Mouse (Mus musculus) gastrocnemius, postnatal 25 days (tissue): ENCODE measurements around the gene Abcc4. TPM values are rescaled to one million over a fixed set of nuclear protein-coding genes. Genes with fewer than 3 reads are reported as not detected.

Source experiments
- DNase-seq: peaks from one replicate; pipeline ENCODE4 v3.0.0; 2022
- long read RNA-seq, 2 experiments: library from polyadenylated mRNA; stranded (forward); transcript quantifications; one replicate each; pipeline ENCODE4 v2.0.0; 2021
- total RNA-seq, 2 experiments: library from RNA; stranded (reverse); gene quantifications; 1 replicate in 1 of 2; 2 replicates in 1 of 2; pipeline ENCODE4 v1.2.3; 2021

Gene Abcc4
- 10 to 100 TPM in 1 of 2 experiments, 1 to 10 TPM in 1; 9.0 to 10.7 TPM for total RNA-seq
- long read RNA-seq, experiment 1, partial matches to known transcripts, result 2 of 3 reads
- long read RNA-seq, experiment 1, other reads (novel, unspliced or antisense), result 1 of 3 reads
- long read RNA-seq, experiment 2, partial matches to known transcripts, result 2 of 4 reads
- long read RNA-seq, experiment 2, other reads (novel, unspliced or antisense), result 2 of 4 reads

DNA sequence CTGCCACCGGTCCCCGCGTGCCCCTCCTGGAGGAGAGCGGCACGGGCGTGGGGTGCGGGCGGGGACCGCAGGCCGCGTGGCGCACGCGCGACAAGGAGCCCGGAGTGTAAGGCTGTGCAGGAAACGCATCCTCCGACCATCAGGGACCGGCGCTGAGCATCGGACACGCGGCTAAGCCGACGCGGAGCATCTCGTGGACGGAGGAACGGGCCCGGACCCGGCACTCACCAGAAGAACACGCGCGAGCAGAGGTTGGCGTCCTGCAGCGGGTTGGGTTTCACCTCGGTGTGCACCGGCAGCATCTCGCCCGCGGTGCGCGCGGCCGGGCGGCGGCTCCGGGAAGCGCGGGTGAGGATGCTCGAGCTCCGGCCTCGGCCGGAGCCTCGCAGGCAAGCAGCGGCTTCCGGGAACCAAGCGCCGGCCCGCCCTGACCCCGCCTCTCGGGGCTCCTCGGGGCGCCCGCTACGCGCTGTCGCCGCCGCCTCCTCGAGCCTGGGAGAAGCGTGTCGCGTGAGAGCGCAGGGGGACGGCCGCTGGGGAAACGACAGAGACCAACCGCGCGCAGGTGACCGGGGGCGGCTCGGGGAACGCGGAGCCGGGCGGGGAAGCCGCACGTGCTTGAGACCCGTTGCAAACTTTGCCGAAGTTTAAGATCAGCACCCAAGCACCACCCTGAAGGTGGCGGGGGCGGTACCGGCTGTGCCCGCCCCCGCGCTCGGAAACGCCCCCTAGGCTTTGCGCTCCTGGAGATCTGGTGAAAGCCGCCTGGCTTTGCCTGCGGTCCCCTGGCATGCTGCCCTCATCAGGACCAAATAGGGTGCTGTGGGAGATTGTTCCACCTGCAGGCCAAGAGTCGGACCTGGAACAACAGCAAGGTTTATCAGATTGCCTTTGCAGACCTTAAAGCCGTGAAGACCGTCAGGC, at the start of gene Abcc4:
Gene Abcc4 (minus strand): TSS at position 412 of the 924 bp plus-strand sequence.
- peak; percentile 85 for DNase-seq

DNA sequence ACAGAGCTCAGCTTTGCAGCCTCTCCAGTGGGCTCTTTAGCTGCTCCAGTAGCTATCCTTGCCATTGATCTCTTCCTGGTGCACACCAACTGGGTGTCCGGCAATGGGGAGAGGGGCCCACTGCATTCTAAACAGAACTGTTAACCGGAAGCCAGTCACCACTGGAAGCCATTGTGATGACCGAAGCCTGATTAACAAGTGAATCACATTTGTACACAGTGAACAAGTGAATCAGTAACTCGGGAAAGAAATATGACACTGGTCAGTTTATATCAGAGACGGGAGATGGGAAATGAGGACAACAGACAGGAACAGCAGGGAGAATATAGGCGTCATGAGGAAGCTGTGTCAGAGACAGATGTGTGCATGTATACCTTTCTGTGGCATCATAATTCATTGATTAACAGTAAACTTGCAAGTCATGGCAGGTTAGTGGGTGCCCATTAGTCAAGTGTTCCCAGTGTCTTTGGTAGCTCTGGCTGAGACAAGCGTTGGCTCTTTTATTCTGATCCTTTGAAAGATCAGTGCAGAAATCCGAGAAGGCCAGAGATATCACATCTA, 45.3 kb upstream of the Abcc4 start:
- DNase-seq, result no peak

DNA sequence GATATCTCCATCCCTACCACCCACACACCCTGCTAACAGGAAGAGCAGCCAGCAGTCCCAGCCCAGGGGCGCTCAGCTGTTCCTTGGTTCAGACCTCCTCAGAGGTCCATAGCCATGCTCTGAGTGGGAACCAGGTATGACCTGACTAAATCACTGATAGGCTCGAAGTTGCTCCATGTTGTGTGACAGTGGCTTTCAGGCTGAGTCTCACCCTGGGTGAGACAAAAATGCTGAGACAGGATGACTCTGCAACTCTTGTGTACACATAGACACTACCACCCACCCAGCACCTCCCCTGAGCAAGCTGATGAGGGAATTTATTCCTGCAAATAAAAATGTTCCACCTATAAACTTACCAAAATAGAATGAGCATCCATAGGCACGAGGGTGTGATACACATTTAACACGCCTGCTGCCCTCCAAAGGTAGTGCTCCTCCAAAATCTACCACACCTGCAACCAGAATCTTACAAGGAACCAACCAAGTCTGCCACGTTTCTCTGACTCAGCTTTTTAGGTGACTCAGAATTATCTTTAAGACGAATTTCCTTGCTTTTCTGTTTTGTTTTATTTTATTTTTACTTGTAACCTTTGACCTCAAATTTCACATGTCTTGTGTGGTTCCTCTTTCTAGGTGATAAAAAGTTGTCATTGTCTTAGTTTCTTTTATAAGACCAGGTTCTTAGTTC, 44.6 kb upstream of the Abcc4 start:
- no peak for DNase-seq

DNA sequence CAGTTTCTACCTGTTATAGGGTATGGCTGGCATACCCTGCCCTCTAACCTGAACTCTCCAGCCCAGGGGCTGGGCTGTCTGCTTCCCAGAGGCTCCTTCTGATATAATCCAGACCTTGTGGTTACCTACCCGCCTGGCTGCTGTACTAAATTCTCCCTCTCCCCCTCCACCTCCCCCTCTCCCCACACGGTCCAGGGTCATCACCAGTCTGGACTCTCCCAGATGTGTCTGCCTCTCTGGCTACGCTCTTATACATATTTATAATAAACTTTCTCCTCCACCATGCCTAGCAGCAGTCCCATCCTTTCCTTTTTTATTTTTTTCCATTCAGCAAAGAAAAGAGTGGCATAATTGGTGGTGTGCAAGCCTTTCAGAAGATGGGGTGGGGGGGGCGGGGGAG, 43.7 kb upstream of the Abcc4 start:
- no peak for DNase-seq

DNA sequence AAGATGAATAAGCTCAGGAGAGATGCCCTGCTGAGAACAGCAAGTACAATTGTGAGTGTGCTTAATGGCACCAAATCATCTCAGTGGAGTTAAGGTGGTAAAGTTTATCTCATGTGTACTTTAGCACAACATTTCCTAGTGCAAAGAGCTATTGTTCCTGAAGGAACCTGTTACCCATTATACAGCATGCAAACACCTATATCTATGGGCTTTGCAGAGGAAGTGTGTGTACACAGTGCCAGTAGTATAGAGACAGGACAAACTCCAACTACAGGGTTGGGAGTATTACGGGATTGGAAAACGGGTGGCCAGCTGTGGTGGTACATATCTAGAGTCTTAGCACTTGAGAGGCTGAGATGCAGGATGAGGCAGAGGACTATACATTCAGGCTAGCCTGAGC, 43.0 kb upstream of the Abcc4 start:
- no peak for DNase-seq

DNA sequence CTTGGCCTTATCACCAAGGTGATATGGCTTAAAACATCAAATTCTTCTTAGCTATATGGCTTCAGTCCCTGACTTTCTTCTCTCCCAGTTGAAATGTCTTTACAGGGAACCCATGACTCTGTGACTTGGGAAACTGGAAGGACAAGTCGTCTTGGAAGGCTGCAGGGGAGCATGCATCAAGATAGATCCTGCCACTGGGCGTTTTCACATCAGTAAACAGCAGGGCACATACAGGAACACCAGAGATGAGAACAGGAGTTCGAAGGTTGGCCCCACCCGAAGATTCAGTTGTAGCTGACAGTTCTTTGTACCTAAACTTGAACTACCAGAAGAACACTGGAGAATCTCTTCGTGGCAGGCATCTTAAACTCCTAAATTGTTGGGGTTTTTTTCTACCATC, 36.8 kb upstream of the Abcc4 start:
- no peak for DNase-seq

DNA sequence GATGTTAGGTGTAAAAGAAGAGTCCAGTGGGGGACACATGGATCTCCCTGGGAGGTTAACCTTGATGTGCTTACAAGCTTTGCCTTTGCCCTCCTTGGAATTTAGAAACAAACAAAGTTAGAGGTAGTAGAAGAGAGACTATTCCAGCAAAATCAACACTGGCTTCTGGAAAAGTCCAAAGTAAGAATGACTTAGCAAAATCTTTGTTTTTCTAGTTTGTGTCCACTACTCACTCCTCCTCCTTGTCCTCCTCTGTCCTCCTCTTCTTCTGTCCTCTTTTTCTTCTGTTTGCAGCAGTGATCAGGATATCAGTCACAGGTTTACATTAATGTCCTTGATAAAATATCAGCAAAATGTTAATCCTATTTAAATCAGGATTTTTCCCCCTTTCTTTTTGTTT, 35.8 kb upstream of the Abcc4 start:
- DNase-seq, result no peak

DNA sequence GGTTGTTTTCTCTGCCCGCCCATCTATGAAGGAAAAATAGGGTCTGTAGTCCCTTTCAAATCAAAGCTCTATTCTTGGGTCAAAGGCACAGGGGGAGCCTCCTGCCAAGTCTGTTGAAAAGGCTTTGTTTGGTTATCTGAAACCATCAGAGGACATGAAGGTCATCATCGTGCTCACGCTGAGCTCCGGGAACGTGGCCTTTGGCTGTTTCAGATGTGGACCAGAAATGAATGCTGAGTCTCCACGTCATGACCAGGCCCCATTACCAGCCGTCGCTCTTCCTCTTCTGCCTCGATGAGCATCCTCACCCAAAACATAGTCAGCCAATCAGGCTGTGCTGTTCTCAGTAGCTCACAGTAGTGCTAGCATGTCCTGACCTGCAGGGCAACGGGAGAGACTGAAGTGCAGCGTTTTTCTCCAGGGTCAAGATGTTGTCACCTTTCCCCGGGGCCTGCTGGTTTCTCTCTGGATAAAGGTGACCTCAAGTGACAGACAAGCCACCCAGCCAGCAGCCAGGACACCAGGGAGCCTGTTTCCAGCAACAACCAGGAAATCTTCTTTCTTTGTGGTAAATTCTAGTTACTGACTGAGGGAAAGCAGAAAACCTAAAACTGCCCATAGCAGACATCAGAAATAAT, 31.4 kb upstream of the Abcc4 start:
- no peak for DNase-seq

DNA sequence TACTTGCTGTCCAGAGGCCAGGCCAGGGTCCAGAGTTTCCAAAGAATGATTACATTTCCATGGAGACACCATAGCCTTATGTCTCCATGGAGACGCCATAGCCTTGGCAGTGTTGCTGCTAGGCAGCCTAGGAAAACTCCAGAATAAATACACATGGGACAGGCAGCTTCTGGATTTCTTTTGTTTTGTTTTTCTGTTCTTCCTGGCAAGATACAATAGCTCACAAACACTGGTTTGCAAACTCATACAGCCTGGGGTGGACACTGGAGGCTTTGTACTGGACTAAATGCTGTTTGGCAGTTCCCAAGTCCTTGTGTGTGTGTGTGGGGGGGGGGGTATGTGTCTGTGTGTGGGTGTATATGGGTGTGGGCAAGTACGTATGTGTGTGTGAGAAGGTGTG, 29.1 kb upstream of the Abcc4 start:
- DNase-seq, result no peak

DNA sequence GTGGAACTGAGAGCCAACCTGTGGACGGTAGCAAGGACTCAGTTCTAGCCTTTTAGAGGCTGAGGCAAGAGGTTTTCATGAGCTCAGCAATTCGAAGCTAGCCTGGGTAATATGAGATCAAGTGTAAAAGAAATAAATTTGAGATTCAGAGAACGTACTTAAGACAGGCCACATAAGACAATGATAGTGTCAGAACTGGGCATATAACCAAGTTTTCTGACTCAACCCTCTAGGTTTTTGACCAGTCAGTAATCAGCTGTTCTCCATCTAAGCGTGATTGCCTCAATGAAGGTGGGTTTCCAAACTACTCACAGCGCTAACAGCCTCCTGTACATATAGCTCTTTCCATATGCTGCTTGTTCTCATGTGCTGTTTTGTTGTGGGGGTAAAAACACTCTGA, 27.1 kb upstream of the Abcc4 start:
- DNase-seq, result no peak

DNA sequence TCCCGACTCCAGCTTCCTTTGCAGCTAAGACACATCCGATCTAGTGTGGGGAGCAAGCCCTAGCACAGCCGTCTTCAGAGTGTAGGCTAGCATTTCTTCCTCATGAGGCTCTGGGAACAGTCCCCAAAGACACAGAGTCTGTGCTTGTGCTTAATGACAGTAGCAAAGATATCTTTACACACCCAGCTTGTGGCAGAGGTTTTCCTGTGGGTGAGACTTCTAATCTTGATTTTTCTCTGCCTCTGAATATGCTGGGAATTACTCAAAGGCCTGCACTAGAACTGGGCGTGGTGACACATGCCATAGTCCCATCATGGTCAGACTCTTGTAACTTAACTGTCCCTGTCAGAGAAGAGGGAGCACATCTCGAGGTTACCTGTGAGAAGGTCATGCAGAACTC, 24.6 kb upstream of the Abcc4 start:
- DNase-seq, result no peak

DNA sequence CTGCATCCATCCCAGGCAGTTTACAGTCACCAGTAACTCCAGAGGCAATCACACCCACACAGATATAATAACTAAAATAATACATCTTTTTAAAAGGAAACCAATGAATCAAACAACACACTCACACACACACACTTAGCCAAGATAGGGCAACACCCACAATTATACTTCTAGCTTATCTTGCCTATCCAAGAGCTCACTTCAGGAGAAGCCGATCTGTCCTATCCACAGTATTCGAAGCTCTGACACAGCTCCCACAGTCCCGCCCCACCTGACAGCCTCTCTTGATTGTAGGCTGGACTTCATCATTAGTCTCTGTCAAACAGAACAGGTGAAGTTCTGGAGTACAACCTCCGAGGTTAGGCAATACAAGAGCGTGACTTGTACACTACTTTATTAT, 19.4 kb upstream of the Abcc4 start:
- DNase-seq, result no peak

DNA sequence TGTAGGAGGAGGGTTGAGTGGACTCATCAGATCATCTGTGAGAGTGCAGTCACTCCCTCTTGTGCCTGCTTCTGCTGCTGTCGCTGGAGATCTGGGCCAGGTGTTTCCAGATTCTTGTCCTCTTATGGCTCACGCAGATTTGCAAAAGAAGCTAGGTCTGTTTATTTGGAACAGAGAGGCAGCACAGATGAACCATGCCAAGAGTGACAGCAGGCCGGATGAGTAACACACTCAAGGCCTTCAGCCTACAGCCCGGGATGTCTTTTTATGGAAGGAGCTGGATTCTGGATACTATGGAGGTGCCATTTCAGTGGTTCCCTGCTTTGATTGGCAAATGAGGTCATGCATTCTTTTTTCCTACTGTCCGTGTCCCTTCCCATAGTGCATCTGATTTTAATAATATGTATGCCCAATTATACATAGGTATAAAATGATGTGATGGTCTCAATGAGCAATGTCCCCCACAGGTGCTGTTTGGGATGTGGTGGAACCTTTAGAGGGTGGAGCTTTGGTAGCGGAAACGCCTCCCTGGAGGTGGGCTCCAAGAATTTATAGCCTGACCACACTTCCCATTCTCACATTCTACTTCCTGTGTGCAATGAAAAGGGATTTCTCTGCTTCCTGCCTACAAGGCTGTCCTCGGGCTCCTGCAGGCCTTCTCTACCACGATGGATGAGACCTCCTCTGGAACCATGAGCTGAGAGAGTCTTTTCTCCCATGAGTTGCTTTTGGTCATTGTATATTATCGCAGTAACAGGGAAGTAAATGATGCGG, 18.1 kb upstream of the Abcc4 start:
- no peak for DNase-seq

DNA sequence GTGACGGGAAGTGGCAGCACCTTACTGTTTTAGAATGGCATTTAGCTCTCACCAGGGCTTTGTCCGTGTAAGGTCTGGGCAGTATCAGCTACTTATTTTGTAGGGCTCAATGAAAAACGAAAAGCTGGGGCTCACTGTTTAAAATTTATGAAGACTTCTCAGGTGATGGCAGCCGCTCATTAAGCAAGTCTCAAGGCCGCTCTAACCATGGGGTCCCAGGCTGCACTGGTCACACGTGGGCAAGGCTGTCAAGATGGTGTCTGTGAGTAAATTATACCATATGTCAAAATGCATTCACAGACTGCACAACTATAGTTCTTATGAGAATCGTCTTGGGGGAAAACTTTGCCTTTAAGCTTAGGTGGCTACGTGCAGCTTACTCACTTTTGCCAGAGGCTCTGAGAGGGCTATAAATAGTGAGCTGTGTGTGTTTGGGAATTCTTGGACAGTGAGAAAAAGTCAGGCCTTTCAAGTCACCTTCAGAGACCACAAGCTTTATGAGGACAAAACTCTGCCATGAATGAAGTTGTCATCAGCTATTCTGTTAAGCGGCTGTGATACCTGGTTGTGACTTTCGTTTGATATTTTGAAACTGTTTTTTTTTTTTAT, 13.7 kb upstream of the Abcc4 start:
- DNase-seq, result no peak

DNA sequence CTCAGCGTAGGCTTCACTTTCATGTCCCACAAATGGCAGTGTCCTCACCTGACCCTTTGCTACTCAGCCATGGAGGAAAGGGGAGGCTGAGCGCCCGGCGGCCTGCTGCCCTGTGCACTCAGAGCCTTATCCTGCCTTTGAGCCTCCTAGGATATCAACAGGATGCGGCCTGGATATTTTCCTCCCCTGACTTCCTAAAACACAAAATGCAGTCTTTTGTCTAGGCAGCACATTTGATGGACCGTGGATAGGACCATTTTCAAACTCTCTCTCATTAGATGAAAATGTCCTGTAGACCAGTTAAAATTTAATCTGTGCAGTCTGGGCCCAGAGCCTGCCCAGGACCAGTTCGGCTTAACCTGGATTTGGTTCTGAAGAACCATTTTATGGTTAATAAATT, 12.6 kb upstream of the Abcc4 start:
- DNase-seq, result peak; percentile 65

DNA sequence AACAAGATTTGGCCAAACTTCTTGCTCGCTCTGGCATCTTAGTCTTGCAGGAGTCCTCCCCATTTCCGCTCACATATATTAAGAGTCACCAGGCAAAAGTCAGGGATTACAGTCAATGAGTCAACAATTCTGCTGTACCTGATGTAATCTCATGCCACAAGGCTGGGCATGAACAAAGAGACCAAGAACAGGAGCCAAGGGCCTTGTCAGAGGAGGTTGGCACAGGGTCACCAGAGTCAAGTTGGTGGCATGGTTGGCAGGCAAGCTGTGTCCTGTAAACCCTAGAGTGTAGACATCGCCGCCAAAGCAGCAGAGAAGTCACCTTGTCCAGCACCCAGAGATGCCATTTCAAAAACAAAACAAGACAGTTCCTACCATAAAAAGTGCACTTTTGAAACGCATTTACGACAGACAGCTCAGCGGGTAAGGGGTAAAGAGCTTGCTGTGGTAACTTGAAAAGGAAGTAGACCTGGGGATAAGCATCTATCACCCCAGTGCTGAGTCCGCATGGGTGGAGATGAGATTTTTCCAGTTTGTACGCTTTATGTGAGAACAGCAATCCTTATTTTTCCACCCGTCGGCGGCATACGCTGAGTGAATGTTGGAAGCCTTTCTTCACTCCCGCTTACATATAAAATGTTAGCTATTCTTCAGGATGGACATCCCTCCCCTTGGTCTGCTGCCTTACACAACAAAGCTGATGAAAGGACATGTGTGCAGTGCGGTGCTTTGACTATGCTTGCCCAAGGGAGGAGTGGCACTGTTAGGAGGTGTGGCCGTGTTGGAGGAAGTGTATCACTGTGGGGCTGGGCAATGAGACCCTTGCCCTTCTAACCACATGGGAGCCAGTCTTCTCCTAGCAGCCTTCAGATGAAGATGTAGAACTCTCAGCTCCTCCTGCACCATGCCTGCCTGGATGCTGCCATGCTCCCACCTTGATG, 10.6 kb upstream of the Abcc4 start:
- DNase-seq, result no peak

DNA sequence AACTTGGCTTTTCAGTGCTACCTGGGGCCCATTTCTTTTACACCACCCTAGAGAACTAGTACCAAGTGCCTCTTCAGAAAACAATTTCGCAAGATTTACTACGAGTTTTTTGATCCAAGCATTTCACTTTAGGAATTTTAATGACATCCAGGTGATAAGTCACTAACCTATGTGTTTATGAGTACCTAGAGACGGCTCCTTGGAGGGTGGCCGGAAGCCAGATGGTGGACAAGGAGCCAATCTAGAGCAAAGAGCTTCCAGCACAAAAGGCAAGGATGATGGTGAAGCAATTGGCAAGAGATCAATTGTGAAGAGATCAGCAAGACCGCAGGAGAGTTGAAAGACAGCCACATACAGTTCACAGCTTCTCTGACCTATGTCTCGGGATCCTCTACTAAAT, 8.7 kb upstream of the Abcc4 start:
- DNase-seq, result no peak

DNA sequence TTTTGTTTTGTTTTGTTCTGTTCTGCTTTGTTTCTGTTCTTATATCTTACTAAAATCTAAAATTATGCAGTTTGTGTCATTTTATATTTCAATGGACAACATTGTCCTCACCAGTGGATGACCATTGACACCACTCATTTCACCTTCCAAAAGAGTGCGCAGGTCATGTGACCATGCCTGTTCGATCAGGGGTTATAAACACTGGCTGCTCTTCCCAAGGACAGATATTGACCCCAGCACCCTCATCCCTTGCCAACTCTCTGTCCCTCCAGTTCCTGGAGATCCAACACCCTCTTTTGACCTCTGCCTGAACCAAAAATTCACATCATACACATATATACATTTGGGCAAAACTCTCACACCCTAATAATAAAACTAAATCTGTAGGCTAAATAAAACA, 8.3 kb upstream of the Abcc4 start:
- no peak for DNase-seq

DNA sequence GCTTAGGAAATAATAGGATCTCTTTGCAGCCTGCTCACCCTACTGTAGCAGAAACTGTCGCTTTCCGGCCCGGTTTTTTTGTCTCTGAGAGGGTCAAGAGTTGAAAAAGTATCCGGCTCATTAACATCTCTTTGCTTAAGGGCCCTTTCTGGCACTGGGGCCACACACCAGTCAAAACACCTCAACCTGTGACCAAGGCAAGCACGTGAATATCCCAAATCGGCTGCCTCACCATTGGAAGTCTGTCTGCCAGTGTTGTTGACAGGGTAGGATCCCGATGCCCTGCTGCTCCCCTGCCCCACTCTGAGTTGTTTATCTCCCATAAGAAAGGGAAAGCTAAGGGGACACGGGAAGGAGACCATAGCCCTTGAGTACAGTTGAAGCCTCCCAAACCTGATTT, 7.8 kb upstream of the Abcc4 start:
- no peak for DNase-seq

DNA sequence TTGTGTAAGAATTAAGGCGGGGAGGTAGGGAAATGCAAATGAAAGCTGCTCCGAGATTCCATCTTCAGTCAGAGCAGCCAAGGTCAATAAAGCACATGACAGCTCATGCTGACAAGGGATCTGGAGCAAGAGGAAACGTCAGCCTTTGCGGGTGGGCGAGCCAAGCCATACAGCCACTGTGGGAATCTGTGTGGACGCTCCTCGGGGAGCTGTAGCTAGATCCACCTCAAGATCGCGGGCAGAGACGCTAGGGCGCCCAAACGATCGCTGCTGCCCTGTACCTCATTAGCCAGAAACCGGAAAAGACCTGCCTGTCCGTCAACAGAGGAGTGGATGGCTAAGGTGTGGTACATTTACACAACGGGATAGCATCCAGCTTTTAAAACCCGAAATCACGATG, 7.4 kb upstream of the Abcc4 start:
- no peak for DNase-seq
